Mouse (Mus musculus): ENCODE measurements around the gene Rasa4. TPM values are rescaled to one million over a fixed set of nuclear protein-coding genes. Genes with fewer than 3 reads are reported as not detected.

The Rasa4 gene
- polyA plus RNA-seq (2015; fragmentation: Nextera tagmentation; extraction: Ambion mirVana), result 3.7 and 4.8 TPM in 2 replicates

GRCm38 (mm10) chr5:136083669-136084107 is at the start of gene Rasa4:
TSS of gene Rasa4 (plus strand) at chr5:136083916.

GRCm38 (mm10) chr5:136038258-136039214 is 45.2 kb upstream of the Rasa4 start, which contains the start of gene Upk3b:
TSS of gene Upk3b (plus strand) at chr5:136038496.

GRCm38 (mm10) chr5:136054301-136055077 is 29.2 kb upstream of the Rasa4 start, which contains the start of gene Upk3bl:
TSS of gene Upk3bl (plus strand) at chr5:136054492.

GRCm38 (mm10) chr5:136115891-136116783 is 32.4 kb downstream of the Rasa4 start, which contains the start of gene Polr2j:
TSS of gene Polr2j (plus strand) at chr5:136116631.

GRCm38 (mm10) chr5:136135571-136136291 is 52.0 kb downstream of the Rasa4 start, which contains the start of the genes Lrwd1 and Alkbh4:
TSS of gene Lrwd1 (minus strand) at chr5:136136074.
TSS of gene Alkbh4 (plus strand) at chr5:136136146.

Small RNA genes lying within 50 kb of the gene (microRNA-seq; reads per million reads assigned to microRNA genes)
- gene Mir7035, result 0.21 to 0.51 reads per million in 2 experiments

Other genes with a start within 250 kb of the Rasa4 start
- 1,579 and 2,380 TPM in 2 replicates for gene Hspb1, start 196.0 kb upstream of the Rasa4 start, polyA plus RNA-seq (2015; fragmentation: Nextera tagmentation; extraction: Ambion mirVana)
- gene Ywhag, start 149.3 kb upstream of the Rasa4 start, polyA plus RNA-seq (2015; fragmentation: Nextera tagmentation; extraction: Ambion mirVana), result 196 and 198 TPM in 2 replicates
- gene Ssc4d, start 109.4 kb upstream of the Rasa4 start, polyA plus RNA-seq (2015; fragmentation: Nextera tagmentation; extraction: Ambion mirVana), result 1.9 and 2.0 TPM in 2 replicates
- 0.18 TPM in 1 of 2 replicates, not detected in the other for gene Zp3, start 103.8 kb upstream of the Rasa4 start, polyA plus RNA-seq (2015; fragmentation: Nextera tagmentation; extraction: Ambion mirVana)
- gene Dtx2, start 89.1 kb upstream of the Rasa4 start, polyA plus RNA-seq (2015; fragmentation: Nextera tagmentation; extraction: Ambion mirVana), result 14.3 and 18.6 TPM in 2 replicates
- 0.18 TPM in 1 of 2 replicates, not detected in the other for gene Upk3b, start 45.4 kb upstream of the Rasa4 start, polyA plus RNA-seq (2015; fragmentation: Nextera tagmentation; extraction: Ambion mirVana)
- gene Upk3bl, start 29.4 kb upstream of the Rasa4 start, polyA plus RNA-seq (2015; fragmentation: Nextera tagmentation; extraction: Ambion mirVana), result 0.17 and 0.19 TPM in 2 replicates
- gene Polr2j, start 32.7 kb downstream of the Rasa4 start, polyA plus RNA-seq (2015; fragmentation: Nextera tagmentation; extraction: Ambion mirVana), result 149 and 156 TPM in 2 replicates
- gene Lrwd1, start 52.2 kb downstream of the Rasa4 start, polyA plus RNA-seq (2015; fragmentation: Nextera tagmentation; extraction: Ambion mirVana), result 10.9 and 11.0 TPM in 2 replicates
- gene Alkbh4, start 52.2 kb downstream of the Rasa4 start, polyA plus RNA-seq (2015; fragmentation: Nextera tagmentation; extraction: Ambion mirVana), result 9.3 and 9.4 TPM in 2 replicates
- 5.5 and 7.7 TPM in 2 replicates for gene Orai2, start 86.8 kb downstream of the Rasa4 start, polyA plus RNA-seq (2015; fragmentation: Nextera tagmentation; extraction: Ambion mirVana)
- 36.6 and 43.1 TPM in 2 replicates for gene Prkrip1, start 115.0 kb downstream of the Rasa4 start, polyA plus RNA-seq (2015; fragmentation: Nextera tagmentation; extraction: Ambion mirVana)
- 8.7 and 14.3 TPM in 2 replicates for gene Sh2b2, start 162.6 kb downstream of the Rasa4 start, polyA plus RNA-seq (2015; fragmentation: Nextera tagmentation; extraction: Ambion mirVana)